Mouse (Mus musculus) lung, embryonic 16.5 days (tissue): ENCODE data around the gene 1700018B08Rik. TPM values are rescaled to one million over a fixed set of nuclear protein-coding genes. Genes with fewer than 3 reads are reported as not detected.

Experiments
- ATAC-seq: fragments of 200-750 bp; cut with Nextera tagmentation; 2 replicates; pipeline ENCODE4 v1.8.0; 2017; ENCODE audit warnings: low read depth, mild to moderate bottlenecking, moderate library complexity
- H3K27ac ChIP-seq: fragments of 300-500 bp; sonication (generic); 2 replicates; pipeline ENCODE4 v1.5.1; 2014; ENCODE audit warnings: mild to moderate bottlenecking, control low read depth, low read length
- H3K27me3 ChIP-seq: fragments of 300-500 bp; sonication (generic); 2 replicates; pipeline ENCODE4 v1.6.1; 2014; ENCODE audit warnings: low read depth, low read length, mixed read lengths; ENCODE audit not compliant: control insufficient read depth, insufficient read depth
- H3K36me3 ChIP-seq: fragments of 300-500 bp; sonication (generic); 2 replicates; pipeline ENCODE4 v1.6.1; 2014; ENCODE audit warnings: low read length; ENCODE audit not compliant: control insufficient read depth, insufficient read depth
- H3K4me1 ChIP-seq: fragments of 300-500 bp; sonication (generic); replicated peaks from 2 replicates; pipeline ENCODE4 v1.6.1; 2014; ENCODE audit warnings: low read length, mixed read lengths; ENCODE audit not compliant: control insufficient read depth, insufficient read depth
- H3K4me2 ChIP-seq: fragments of 300-500 bp; sonication (generic); 2 replicates; pipeline ENCODE4 v1.6.1; 2014; ENCODE audit warnings: low read depth, low read length, control low read depth
- H3K4me3 ChIP-seq: fragments of 300-500 bp; sonication (generic); 2 replicates; pipeline ENCODE4 v1.5.1; 2014; ENCODE audit warnings: mild to moderate bottlenecking, low read length, control low read depth
- H3K9ac ChIP-seq: fragments of 300-500 bp; sonication (generic); 2 replicates; pipeline ENCODE4 v1.6.1; 2014; ENCODE audit warnings: low read length, control low read depth
- H3K9me3 ChIP-seq: fragments of 300-500 bp; sonication (generic); 2 replicates; pipeline ENCODE4 v1.6.1; 2016; ENCODE audit warnings: low read length; ENCODE audit not compliant: control insufficient read depth
- WGBS: fragments of 180-500 bp; shearing (Covaris S2); extraction: QIAGEN DNeasy Blood & Tissue Kit; methylation state at CpG from one replicate; pipeline ENCODE4 v1.1.7; 2014; 5-methylcytosine and 5-hydroxymethylcytosine counted together
- polyA plus RNA-seq: library from polyadenylated mRNA; unstranded; fragments of >200 nt; fragmentation: Nextera tagmentation; extraction: Ambion mirVana; gene quantifications from 2 replicates; pipeline ENCODE4 v1.2.1, GENCODE M21; 2015

Gene 1700018B08Rik
- polyA plus RNA-seq, 1 experiment from 2014 or later = not detected

DNA sequence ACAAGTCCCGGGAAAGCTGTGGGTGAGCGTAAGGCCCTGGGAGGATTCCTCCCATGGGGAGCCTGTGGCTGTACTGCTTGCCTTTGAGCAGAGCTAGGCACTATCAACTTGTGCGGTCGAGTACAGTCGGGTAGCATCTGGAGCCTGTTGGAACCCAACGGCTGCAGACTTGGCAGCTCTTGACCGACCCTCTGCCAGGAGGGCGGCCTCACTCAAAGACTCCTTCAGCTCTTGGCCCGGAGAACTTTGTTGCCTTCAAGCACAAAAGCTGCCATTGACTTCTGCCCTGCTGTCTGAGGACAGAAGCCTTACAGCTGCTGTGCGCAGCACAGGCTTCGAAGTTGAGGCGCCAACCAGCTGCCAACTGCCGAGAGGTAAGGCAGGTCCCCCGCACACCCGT is 15.3 kb downstream of the 1700018B08Rik start:
- peaks cover 5% of the 10 kb centered on the region; the same call in 1 of the 2 replicates for H3K27me3 ChIP-seq
- peak overlapping the region; percentile 86 for H3K27ac ChIP-seq
- H3K9me3 ChIP-seq = no peaks in the 10 kb centered on the region
- H3K36me3 ChIP-seq = no peaks in the 10 kb centered on the region
- H3K4me3 ChIP-seq = no peak overlapping the region
- peak; percentile 85 for ATAC-seq
- no peak overlapping the region; the same call in 1 of the 2 replicates for H3K4me2 ChIP-seq
- no peak overlapping the region for H3K9ac ChIP-seq
- WGBS = 50% methylated on average over 15 of the region's 15 CpGs
- peaks cover 22% of the 10 kb centered on the region for H3K4me1 ChIP-seq

DNA sequence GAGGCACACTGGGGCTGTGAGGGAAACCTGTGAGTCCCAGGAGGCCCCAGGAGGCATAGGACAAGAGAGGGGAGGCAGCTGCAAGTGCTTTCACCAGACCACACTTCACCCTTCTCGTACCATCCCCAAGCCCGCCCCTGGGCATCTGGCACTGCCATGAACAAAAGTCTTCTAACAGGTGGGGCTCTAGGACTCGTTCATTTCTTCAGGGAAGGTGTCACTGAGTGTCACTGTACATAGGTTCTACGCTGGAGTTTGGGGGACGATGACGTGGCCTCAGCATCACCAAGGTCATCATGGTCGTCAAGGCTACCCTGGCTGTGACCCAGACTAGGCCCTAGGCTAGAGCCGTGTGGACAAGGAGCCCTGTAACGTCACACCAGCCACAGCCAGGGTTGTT is 16.4 kb downstream of the 1700018B08Rik start:
- ATAC-seq = no peak
- Histone ChIP-seq H3K27ac (peak overlapping the region; percentile 25), H3K4me3 (no peak overlapping the region), H3K4me1 (peaks cover 22% of the 10 kb centered on the region), H3K9ac (no peak overlapping the region), H3K36me3 (no peaks in the 10 kb centered on the region), H3K4me2 (no peak overlapping the region), H3K27me3 (peaks cover 5% of the 10 kb centered on the region; the same call in 1 of the 2 replicates), H3K9me3 (no peaks in the 10 kb centered on the region)
- 80% methylated on average over 9 of the region's 9 CpGs for WGBS

DNA sequence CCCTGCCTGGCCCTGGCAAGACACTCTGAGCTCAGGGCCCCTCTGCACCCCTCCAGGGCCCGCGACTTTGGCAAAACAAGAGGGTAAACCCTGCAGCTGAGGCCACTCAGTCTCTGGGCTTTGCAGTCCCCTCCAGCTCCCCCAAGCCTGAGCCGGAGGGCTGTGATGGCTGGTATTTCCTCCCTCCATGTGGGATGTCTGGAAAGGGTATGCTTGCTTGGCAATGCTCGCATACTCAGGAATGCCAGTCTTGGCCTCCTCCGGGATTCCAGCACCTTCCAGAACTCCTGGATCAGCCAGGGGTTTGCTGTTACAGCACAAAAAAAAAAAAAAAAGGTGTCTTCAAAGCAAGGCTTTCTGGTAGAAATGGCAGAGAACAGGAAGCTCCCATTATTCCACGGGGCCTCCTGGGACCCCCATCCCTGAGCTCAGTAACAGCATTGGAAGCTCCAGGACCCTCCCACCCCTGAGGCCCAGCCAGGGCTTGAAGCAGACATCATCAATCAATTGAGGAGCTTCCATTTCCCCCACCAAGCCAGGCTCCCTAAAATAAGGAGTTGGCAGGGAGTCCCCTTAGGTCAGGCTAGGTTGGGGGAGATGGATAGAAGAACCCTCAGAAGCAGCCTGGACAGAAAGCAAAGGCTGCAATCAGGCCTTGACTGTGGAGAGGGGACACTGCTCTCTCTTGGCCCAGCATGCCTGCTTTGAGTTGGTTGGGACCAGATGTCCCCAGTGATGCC is 17.1 kb downstream of the 1700018B08Rik start:
- ATAC-seq = peak; percentile 37; the same call in 1 of the 2 replicates
- peak overlapping the region; percentile 50 for H3K27ac ChIP-seq
- no peak overlapping the region for H3K9ac ChIP-seq

DNA sequence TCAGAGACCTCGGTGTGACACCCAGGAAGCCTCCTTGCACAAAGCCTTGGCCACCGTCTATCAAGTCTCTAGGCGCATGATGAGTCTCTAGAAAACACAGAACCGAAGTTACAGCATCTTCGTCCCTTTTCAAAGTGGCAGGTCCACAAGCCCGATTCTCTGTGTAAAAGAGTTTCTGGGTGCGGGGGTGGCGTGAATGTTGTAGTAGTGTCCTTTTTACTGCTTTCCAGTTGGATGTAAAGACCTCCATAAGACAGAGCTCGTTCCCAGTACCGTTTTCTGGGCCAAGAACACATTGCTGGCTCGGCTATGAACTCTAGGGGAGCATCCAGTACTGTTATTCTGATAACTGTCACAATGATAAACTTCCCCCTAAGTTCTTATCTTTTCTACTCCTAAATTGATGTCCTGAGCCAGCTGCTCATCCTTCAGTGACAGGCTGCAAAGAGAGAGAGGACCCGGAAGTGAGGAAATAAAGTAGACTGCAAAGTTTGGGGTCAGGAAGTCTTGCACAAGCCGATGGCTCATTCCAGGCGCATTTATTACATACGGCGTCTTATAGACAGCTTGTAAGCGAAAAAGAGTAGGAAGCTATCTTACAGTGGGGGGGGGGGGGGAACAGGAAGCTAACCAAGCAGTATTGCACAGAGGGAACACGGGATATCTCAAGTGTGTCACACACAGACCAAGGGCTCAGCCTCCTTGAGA is 18.9 kb downstream of the 1700018B08Rik start:
- H3K4me1 ChIP-seq = peaks cover 22% of the 10 kb centered on the region
- H3K27ac ChIP-seq = peak overlapping the region; percentile 36; the same call in 1 of the 2 replicates
- WGBS = 48% methylated on average over 18 of the region's 18 CpGs
- no peak overlapping the region for H3K4me3 ChIP-seq
- H3K4me2 ChIP-seq = no peak overlapping the region
- H3K36me3 ChIP-seq = no peaks in the 10 kb centered on the region
- peak; percentile 37 for ATAC-seq
- H3K27me3 ChIP-seq = no peaks in the 10 kb centered on the region
- H3K9ac ChIP-seq = no peak overlapping the region
- no peaks in the 10 kb centered on the region for H3K9me3 ChIP-seq

More for the DNA sequence above, 17.1 kb downstream of the 1700018B08Rik start:
- Histone ChIP-seq H3K4me1 (peaks cover 22% of the 10 kb centered on the region), H3K4me3 (no peak overlapping the region), H3K36me3 (no peaks in the 10 kb centered on the region), H3K27me3 (peaks cover 5% of the 10 kb centered on the region; the same call in 1 of the 2 replicates), H3K9me3 (no peaks in the 10 kb centered on the region), H3K4me2 (no peak overlapping the region)
- WGBS = 48% methylated on average over 6 of the region's 6 CpGs

DNA sequence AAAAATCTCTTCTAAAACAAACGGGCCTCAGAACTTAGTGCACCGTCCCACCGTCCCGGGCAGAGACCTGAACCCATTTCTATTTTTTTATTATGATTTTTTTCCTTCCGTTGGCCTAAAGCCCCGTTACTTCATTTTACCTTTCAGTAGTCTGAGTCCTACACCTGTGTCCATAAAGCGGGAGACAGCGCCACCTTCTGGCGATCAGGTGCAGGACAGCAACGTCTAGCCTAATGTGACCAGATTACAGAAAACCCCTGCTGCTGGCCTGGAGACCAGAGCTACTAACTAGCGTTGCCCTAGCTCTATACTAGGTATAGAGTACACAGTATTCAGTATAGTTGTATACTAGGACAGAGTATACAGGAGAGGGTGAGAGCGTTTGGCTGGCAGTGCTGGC is 30.7 kb downstream of the 1700018B08Rik start:
- peak; percentile 76 for ATAC-seq
- no peak overlapping the region for H3K9ac ChIP-seq
- WGBS = 4% methylated on average over 12 of the region's 12 CpGs
- H3K4me3 ChIP-seq = no peak overlapping the region
- H3K9me3 ChIP-seq = no peaks in the 10 kb centered on the region
- no peaks in the 10 kb centered on the region for H3K4me1 ChIP-seq
- H3K27me3 ChIP-seq = peaks cover 2% of the 10 kb centered on the region; the same call in 1 of the 2 replicates
- H3K27ac ChIP-seq = no peak overlapping the region
- H3K4me2 ChIP-seq = no peak overlapping the region
- H3K36me3 ChIP-seq = no peaks in the 10 kb centered on the region

DNA sequence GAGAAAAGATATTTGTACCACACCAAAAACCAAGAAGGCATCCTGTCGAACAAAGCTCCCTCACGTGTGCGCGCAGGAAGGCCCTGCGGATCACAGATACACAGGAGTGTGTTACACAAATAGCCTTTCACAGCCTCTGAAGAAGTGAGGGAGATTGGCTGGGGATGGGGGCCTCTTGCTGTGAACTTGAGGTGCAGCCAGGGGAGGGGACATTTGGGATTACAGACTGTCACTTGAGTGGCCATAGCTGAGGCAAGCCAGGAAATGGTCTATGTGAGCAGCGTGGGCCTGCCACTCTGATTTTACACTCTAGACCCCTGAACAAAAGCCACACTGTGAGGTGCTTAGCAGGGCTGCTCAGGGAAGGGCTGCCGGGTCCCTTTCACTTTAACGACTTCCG is 32.4 kb downstream of the 1700018B08Rik start:
- peaks cover 2% of the 10 kb centered on the region; the same call in 1 of the 2 replicates for H3K27me3 ChIP-seq
- 53% methylated on average over 9 of the region's 9 CpGs for WGBS

DNA sequence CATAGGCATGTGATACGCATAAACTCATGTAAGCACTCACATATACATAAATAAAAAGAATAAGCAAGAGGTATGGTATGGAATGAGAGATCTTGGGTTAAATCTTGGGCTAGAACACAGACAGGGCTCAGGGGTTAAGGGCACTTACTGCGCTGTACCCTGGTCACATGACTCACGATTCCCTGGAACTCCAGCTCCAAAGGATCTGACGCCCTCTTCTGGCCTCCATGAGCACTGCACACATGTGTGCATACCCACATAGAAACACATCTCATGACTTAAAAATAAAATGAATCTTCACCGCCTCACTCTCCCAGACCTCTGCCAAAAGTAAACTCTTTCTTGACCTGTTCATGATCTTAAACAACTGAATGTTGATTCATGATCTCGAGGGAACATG is 46.5 kb downstream of the 1700018B08Rik start:
- H3K4me1 ChIP-seq = no peaks in the 10 kb centered on the region; the same call in 1 of the 2 replicates
- no peak overlapping the region for H3K4me2 ChIP-seq
- no peak overlapping the region for H3K27ac ChIP-seq
- 77% methylated on average over 6 of the region's 6 CpGs for WGBS
- H3K9me3 ChIP-seq = no peaks in the 10 kb centered on the region
- no peak overlapping the region for H3K9ac ChIP-seq
- H3K27me3 ChIP-seq = no peaks in the 10 kb centered on the region; the same call in 1 of the 2 replicates
- no peaks in the 10 kb centered on the region for H3K36me3 ChIP-seq
- no peak for ATAC-seq
- no peak overlapping the region for H3K4me3 ChIP-seq

More for the DNA sequence above, 32.4 kb downstream of the 1700018B08Rik start:
- ATAC-seq = no peak
- Histone ChIP-seq H3K36me3 (no peaks in the 10 kb centered on the region), H3K4me3 (no peak overlapping the region), H3K4me1 (no peaks in the 10 kb centered on the region), H3K9me3 (no peaks in the 10 kb centered on the region), H3K4me2 (no peak overlapping the region), H3K27ac (no peak overlapping the region), H3K9ac (peak overlapping the region; percentile 18; the same call in 1 of the 2 replicates)

DNA sequence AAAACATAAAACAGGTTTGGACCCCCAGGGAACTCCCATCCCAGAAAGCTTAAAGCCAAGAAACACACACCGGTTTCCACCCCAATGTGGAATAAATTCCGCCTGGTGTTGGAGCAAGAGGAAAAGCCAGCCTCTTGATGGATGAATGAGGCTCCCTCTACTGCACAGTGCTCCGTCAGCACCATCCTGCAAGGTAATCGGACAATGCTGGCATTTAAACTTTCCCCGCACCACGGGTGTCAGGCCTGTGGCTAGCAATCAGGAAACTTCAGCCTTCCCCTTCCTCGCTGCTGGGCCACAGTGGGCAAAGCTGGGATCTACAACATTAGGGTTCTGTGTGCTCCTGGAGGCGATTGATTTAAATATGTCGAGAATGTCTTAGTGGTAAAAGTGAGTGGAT is 52.5 kb downstream of the 1700018B08Rik start:
- Histone ChIP-seq H3K9ac (no peak overlapping the region), H3K4me3 (no peak overlapping the region), H3K27me3 (no peaks in the 10 kb centered on the region; the same call in 1 of the 2 replicates), H3K4me2 (no peak overlapping the region), H3K9me3 (no peaks in the 10 kb centered on the region), H3K36me3 (no peaks in the 10 kb centered on the region), H3K27ac (no peak overlapping the region), H3K4me1 (no peaks in the 10 kb centered on the region)
- WGBS = 42% methylated on average over 9 of the region's 9 CpGs
- no peak for ATAC-seq

DNA sequence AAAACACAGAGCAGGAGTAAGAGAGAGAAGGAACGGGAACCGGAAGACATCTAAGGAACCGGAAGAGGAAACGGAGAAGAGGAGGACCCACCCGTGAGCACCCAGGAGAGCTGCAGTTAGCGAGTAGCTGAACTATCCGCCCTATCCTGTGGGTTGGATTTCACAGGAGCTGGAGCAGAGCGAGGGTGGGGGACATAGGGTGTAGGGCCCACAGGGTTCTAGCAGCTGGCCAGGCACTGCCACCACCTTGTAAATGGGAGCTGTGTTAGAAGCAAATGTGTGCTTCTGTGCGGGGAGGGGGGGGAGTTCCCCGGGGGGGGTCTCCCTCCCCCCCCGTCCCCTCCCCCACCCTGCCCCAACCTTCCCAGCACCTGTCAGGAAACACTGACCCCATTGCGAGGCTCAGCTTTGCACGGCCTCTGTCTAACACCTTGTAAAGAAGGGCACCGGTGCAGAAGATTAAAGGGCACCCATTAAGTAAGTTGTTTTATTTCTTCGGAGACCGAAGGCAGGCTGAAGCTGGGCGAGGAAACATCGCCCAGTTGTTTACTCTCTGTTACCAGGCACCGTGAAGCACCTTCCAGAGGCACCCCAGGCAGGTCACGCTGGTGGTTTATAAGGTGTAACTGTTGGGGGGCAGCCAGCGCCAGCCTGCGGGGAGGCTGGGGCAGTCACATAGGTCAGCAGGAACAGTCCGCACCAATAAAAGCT is 59.9 kb downstream of the 1700018B08Rik start:
- H3K9ac ChIP-seq = no peak overlapping the region
- H3K36me3 ChIP-seq = no peaks in the 10 kb centered on the region
- no peak overlapping the region for H3K27ac ChIP-seq
- peaks cover 7% of the 10 kb centered on the region; the same call in 1 of the 2 replicates for H3K4me1 ChIP-seq
- H3K9me3 ChIP-seq = no peaks in the 10 kb centered on the region
- H3K4me3 ChIP-seq = no peak overlapping the region
- WGBS = 47% methylated on average over 22 of the region's 23 CpGs
- H3K27me3 ChIP-seq = no peaks in the 10 kb centered on the region
- no peak overlapping the region for H3K4me2 ChIP-seq
- no peak for ATAC-seq
